Mouse (Mus musculus) heart, adult 2 months (tissue): ENCODE data around the gene Stx11. TPM values are rescaled to one million over a fixed set of nuclear protein-coding genes. Genes with fewer than 3 reads are reported as not detected.

ENCODE experiments used
- DNase-seq, 2 experiments: peaks; one replicate each; pipeline ENCODE4 v3.0.0; 2021
- H3K27ac ChIP-seq: fragments of 200-600 bp; 2 replicates; pipeline ENCODE4 v1.8.1; 2022
- H3K27me3 ChIP-seq: fragments of 200-500 bp; 2 replicates; pipeline ENCODE4 v1.6.1; 2012; ENCODE audit warnings: mild to moderate bottlenecking, low read length, inconsistent platforms, mixed read lengths; ENCODE audit not compliant: control insufficient read depth, insufficient read depth
- H3K36me3 ChIP-seq: fragments of 200-500 bp; 2 replicates; pipeline ENCODE4 v1.6.1; 2012; ENCODE audit warnings: low read length, inconsistent platforms; ENCODE audit not compliant: control insufficient read depth, insufficient read depth
- H3K4me1 ChIP-seq: fragments of 200-500 bp; 2 replicates; pipeline ENCODE4 v1.6.1; 2011; ENCODE audit warnings: low read length; ENCODE audit not compliant: control insufficient read depth, insufficient read depth
- H3K4me3 ChIP-seq: fragments of 200-600 bp; 2 replicates; pipeline ENCODE4 v1.8.1; 2022
- H3K79me2 ChIP-seq: fragments of 200-500 bp; replicated peaks from 2 replicates; pipeline ENCODE4 v1.6.1; 2012; ENCODE audit warnings: mild to moderate bottlenecking, inconsistent platforms, low read length, moderate library complexity, mixed read lengths; ENCODE audit not compliant: control insufficient read depth, insufficient read depth
- H3K9ac ChIP-seq: fragments of 200-500 bp; 2 replicates; pipeline ENCODE4 v1.6.1; 2012; ENCODE audit warnings: low read depth, mild to moderate bottlenecking, control low read depth, inconsistent platforms, low read length, mixed read lengths
- CTCF ChIP-seq: fragments of 200-600 bp; IDR thresholded peaks from 2 replicates; pipeline ENCODE4 v1.8.1; 2022; ENCODE audit warnings: antibody characterized with exemption, mild to moderate bottlenecking, moderate library complexity
- EP300 ChIP-seq: fragments of 200-500 bp; IDR thresholded peaks from 2 replicates; pipeline ENCODE4 v1.6.1; 2011; ENCODE audit warnings: low read depth, low read length, control low read depth; ENCODE audit not compliant: insufficient read depth
- POLR2A ChIP-seq: fragments of 200-500 bp; IDR thresholded peaks from 2 replicates; pipeline ENCODE4 v1.6.1; 2011; ENCODE audit warnings: mild to moderate bottlenecking, low read depth, low read length, control low read depth; ENCODE audit not compliant: insufficient read depth
- WGBS: fragments of 180-500 bp; shearing (Covaris S2); methylation state at CpG from one replicate; pipeline ENCODE4 v1.1.7; 2018; 5-methylcytosine and 5-hydroxymethylcytosine counted together
- intact Hi-C: fragments of 180-260 bp; cut with DNase I; formaldehyde crosslinking; loops from one replicate; pipeline ENCODE4 v1.15.1; 2025
- polyA plus RNA-seq: library from polyadenylated mRNA; depleted of rRNA; stranded (reverse); fragments of >200 nt; gene quantifications from 2 replicates; pipeline ENCODE4 v1.2.3, GENCODE M21; 2012; rRNA removed
- total RNA-seq, 2 experiments: library from RNA; stranded (reverse); gene quantifications; 2 replicates each; pipeline ENCODE4 v1.2.3; 2021

Stx11 gene
- total and polyA plus RNA-seq, 3 experiments: 2.2 to 4.0 (median 2.7) TPM

DNA sequence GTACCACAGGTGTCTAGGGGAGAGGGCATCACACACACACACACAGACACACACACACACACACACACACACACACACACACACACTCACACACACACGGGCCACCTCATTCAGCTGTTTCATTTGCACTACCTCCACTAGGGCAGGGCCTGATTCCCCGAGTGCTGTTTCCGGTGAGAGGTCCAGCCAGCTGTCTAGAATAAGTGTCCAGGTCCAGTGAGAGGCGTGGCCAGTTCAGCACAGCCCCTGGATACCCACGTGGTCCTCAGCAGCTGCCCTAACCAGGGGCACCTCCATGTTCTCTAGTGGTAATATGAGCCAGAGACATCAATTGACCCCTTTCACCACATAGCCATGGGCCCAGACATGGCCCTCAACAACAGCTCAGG is 60.0 kb downstream of the Stx11 start:
- Histone ChIP-seq H3K4me3 (no peak overlapping the region), H3K36me3 (no peaks in the 10 kb centered on the region), H3K27ac (no peak overlapping the region), H3K79me2 (no peaks in the 10 kb centered on the region), H3K9ac (no peak overlapping the region), H3K4me1 (no peaks in the 10 kb centered on the region), H3K27me3 (no peaks in the 10 kb centered on the region)
- intact Hi-C loops: no loop called here
- TF ChIP-seq POLR2A (no peak), CTCF (no peak), EP300 (no peak)
- WGBS: 68% methylated on average over 5 of the region's 5 CpGs
- DNase-seq: no peak

DNA sequence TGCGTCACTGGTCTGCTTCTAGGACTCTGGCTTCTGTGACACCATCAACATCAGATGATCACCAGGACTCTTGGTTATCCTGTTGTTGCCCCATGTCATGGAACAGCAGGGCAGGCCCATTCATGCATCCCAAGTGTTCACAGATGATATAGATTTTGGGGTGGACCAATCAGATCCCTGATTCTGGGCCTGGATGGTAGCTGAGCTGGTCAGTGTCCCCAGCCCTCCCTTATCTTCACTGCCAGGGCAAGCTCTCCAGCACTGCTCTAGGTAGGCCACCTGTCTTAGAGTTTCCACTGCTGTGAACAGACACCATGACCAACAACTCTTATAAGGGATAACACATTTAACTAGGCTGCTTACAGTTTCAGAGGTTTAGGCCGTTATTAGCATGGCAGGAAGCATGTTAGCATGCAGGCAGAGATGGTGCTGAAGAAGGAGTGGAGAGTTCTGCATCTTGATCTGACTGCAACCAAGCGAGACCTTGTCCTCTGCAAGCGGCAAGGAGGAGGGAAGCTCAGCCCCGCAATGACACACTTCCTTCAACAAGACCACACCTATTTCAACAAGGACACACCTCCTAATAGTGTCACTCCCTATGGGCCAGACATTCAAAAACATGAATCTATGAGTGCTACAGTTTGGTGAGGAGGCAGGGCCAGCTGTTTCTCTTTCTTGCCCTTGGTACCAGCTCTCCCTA is 60.5 kb downstream of the Stx11 start:
- Histone ChIP-seq H3K36me3 (no peaks in the 10 kb centered on the region), H3K4me1 (no peaks in the 10 kb centered on the region), H3K27me3 (no peaks in the 10 kb centered on the region), H3K27ac (no peak overlapping the region), H3K4me3 (no peak overlapping the region), H3K79me2 (no peaks in the 10 kb centered on the region), H3K9ac (no peak overlapping the region)
- no peak for DNase-seq
- TF ChIP-seq EP300 (no peak), CTCF (no peak), POLR2A (no peak)
- WGBS: 68% methylated on average over 5 of the region's 5 CpGs
- intact Hi-C loops: no loop called here

DNA sequence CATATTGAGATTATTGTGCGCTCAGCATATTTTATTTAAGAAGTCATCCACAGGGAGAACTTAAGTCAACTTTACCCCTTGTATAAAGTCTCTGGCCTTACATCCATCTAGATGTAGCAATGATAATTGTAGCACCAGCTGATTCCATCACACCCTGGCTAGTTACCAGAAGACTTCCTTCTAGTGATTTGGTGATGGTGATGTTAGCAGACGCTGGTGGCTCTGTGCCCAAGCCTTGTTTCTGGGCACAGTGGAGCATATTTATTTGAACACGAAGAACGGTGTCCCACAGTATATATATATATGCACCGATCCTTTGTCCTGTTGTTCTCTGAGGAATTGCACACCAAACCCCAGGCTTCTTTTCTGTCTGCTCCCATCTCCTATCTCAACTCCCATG is 64.2 kb downstream of the Stx11 start:
- Histone ChIP-seq H3K27me3 (no peaks in the 10 kb centered on the region), H3K36me3 (no peaks in the 10 kb centered on the region), H3K4me1 (no peaks in the 10 kb centered on the region), H3K79me2 (no peaks in the 10 kb centered on the region), H3K9ac (no peak overlapping the region), H3K4me3 (no peak overlapping the region), H3K27ac (no peak overlapping the region)
- no peak for DNase-seq
- no peak for TF ChIP-seq POLR2A
- TF ChIP-seq EP300: no peak
- no peak for TF ChIP-seq CTCF
- intact Hi-C loops: no loop called here
- whole genome bisulfite sequencing: 84% methylated on average over 5 of the region's 5 CpGs

DNA sequence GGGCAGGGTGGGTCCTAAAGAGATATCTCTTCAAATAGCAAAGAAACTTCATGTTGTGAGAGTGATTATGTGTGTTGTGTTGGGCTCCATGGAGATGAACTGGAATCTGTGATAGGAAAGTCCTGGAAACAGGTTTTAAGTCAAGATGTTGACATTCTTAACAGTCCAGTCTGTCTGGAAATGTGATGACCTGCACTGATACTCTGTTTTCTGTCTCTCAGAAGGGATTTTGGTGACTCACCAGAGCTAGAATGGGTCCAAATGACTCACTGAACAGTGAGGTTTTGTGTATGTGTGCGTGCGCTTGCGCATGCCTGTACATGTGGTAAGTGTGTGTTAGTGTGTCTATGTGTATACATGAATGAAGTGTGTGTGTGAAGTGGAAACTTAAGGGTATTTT is 70.8 kb downstream of the Stx11 start:
- no peak overlapping the region for H3K9ac ChIP-seq
- no peaks in the 10 kb centered on the region for H3K36me3 ChIP-seq
- DNase-seq: no peak
- no peaks in the 10 kb centered on the region for H3K79me2 ChIP-seq
- no peaks in the 10 kb centered on the region for H3K4me1 ChIP-seq
- WGBS: 94% methylated on average over 3 of the region's 3 CpGs
- H3K27ac ChIP-seq: no peak overlapping the region
- intact Hi-C loops: no loop called here
- no peak overlapping the region for H3K4me3 ChIP-seq
- TF ChIP-seq CTCF (no peak), POLR2A (no peak), EP300 (no peak)
- H3K27me3 ChIP-seq: no peaks in the 10 kb centered on the region

DNA sequence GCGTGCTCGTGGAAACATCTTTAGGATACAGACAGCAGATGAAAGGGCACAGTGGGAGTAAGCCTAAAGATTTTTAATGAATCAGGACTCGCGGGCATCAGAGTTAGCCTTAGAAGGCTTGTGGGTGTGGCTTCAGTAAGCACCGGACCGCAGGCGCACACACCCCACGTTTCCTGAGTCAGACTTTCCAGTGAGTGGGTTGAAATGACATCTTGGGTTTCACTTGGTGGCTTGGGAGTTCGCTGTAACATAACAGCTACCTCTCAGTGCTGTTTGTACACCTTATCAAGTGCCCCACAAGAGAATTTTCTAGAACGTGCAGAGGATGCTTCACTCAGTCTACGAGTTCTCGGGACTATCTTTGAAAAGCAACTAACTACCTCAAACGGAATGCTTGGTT is 75.7 kb downstream of the Stx11 start:
- peak; percentile 23 to 34 for DNase-seq
- Histone ChIP-seq H3K79me2 (no peaks in the 10 kb centered on the region), H3K4me3 (no peak overlapping the region), H3K27me3 (no peaks in the 10 kb centered on the region), H3K9ac (no peak overlapping the region), H3K4me1 (no peaks in the 10 kb centered on the region; the same call in 1 of the 2 replicates), H3K36me3 (no peaks in the 10 kb centered on the region), H3K27ac (no peak overlapping the region)
- intact Hi-C loops: no loop called here
- WGBS: 49% methylated on average over 13 of the region's 13 CpGs
- TF ChIP-seq EP300 (no peak), POLR2A (no peak), CTCF (no peak)

Other genes with a start within 250 kb of the Stx11 start
- 10 to 100 TPM; 61.8 to 68.1 TPM for gene Utrn, start 94.9 kb downstream of the Stx11 start, total RNA-seq
- gene Utrn, start 94.9 kb downstream of the Stx11 start, polyA plus RNA-seq: 18.8 and 33.4 TPM in 2 replicates
- gene Sf3b5, start 41.0 kb upstream of the Stx11 start, total RNA-seq: 1 to 10 TPM; 6.6 to 7.4 TPM
- 9.9 and 14.8 TPM in 2 replicates for gene Sf3b5, start 41.0 kb upstream of the Stx11 start, polyA plus RNA-seq
- gene Plagl1, start 96.2 kb upstream of the Stx11 start, total RNA-seq: 1 to 10 TPM; 7.8 to 8.6 TPM
- gene Plagl1, start 96.2 kb upstream of the Stx11 start, polyA plus RNA-seq: 11.3 and 19.1 TPM in 2 replicates
- not detected for gene Zc2hc1b, start 213.7 kb upstream of the Stx11 start, total RNA-seq
- not detected in 2 replicates for gene Zc2hc1b, start 213.7 kb upstream of the Stx11 start, polyA plus RNA-seq
- gene Ltv1, start 228.9 kb upstream of the Stx11 start, total RNA-seq: 10 to 100 TPM; 22.8 to 22.9 TPM
- gene Ltv1, start 228.9 kb upstream of the Stx11 start, polyA plus RNA-seq: 11.5 and 16.8 TPM in 2 replicates